34 mouse cellular contexts compared by ENCODE assay signal in genomic region chr16:93667976-93668375, GRCm38 (mm10). TPM values are rescaled to one million over a fixed set of nuclear protein-coding genes. Genes with fewer than 3 reads are reported as not detected.
"Had no signal": no experiment of that assay in that cellular context is flagged by ENCODE, and none has a peak within 500 bp of the region (broad histone marks: within the 10 kb centered on the region; RNA-seq: fewer than 3 reads in every experiment).

No protein-coding gene starts in this region.

- H3K9ac ChIP-seq: embryonic facial prominence, embryonic 12.5 days; embryonic facial prominence, embryonic 13.5 days; embryonic facial prominence, embryonic 15.5 days; forebrain, embryonic 12.5 days; forebrain, embryonic 13.5 days; forebrain, embryonic 15.5 days; forebrain, postnatal 0 days had no signal

- H3K36me3 ChIP-seq: embryonic facial prominence, embryonic 10.5 days; embryonic facial prominence, embryonic 12.5 days; embryonic facial prominence, embryonic 13.5 days; embryonic facial prominence, embryonic 15.5 days; forebrain, embryonic 10.5 days; forebrain, embryonic 12.5 days; forebrain, embryonic 15.5 days had no signal

- DNase-seq: cerebellum, adult 8-10 months; cerebellum, adult 9-10 months; cerebellum, adult 9-11 months; cerebellum, postnatal 10 days; cerebellum, postnatal 14 days; cerebellum, postnatal 25 days; cerebellum, postnatal 36 days; embryo, embryonic 11 days; forebrain, postnatal 0 days; gastrocnemius, adult 2 months; gastrocnemius, postnatal 10 days; gastrocnemius, postnatal 14 days; gastrocnemius, postnatal 25 days; gastrocnemius, postnatal 36 days; heart, adult 11 months; heart, adult 18-20 months; heart, adult 2 months had no signal

- H3K27ac ChIP-seq: embryonic facial prominence, embryonic 10.5 days; embryonic facial prominence, embryonic 12.5 days; embryonic facial prominence, embryonic 13.5 days; embryonic facial prominence, embryonic 15.5 days; forebrain, embryonic 10.5 days; forebrain, embryonic 12.5 days; forebrain, embryonic 13.5 days; forebrain, embryonic 15.5 days; gastrocnemius, adult 2 months; heart, adult 2 months had no signal

- H3K4me2 ChIP-seq: embryonic facial prominence, embryonic 12.5 days; embryonic facial prominence, embryonic 13.5 days; embryonic facial prominence, embryonic 15.5 days; forebrain, embryonic 12.5 days; forebrain, embryonic 13.5 days; forebrain, embryonic 15.5 days had no signal

- H3K27me3 ChIP-seq: embryonic facial prominence, embryonic 12.5 days; embryonic facial prominence, embryonic 13.5 days; embryonic facial prominence, embryonic 15.5 days; forebrain, embryonic 12.5 days; forebrain, embryonic 13.5 days; forebrain, embryonic 15.5 days had no signal

- H3K4me1 ChIP-seq: embryonic facial prominence, embryonic 10.5 days; embryonic facial prominence, embryonic 12.5 days; embryonic facial prominence, embryonic 13.5 days; embryonic facial prominence, embryonic 15.5 days; forebrain, embryonic 10.5 days; forebrain, embryonic 12.5 days; forebrain, embryonic 13.5 days; forebrain, embryonic 15.5 days had no signal

- H3K4me3 ChIP-seq: embryonic facial prominence, embryonic 10.5 days; embryonic facial prominence, embryonic 12.5 days; embryonic facial prominence, embryonic 13.5 days; embryonic facial prominence, embryonic 15.5 days; erythroblast, embryonic 14.5 days; forebrain, embryonic 10.5 days; forebrain, embryonic 12.5 days; forebrain, embryonic 13.5 days; forebrain, embryonic 15.5 days; gastrocnemius, adult 2 months; heart, adult 2 months had no signal

- ATAC-seq: forebrain, embryonic 13.5 days; forebrain, embryonic 14.5 days; forebrain, embryonic 15.5 days; forebrain, embryonic 16.5 days; forebrain, postnatal 0 days had no signal

RNA-seq across cellular contexts. Expression of gene Cbr3, which starts 15.0 kb away (rescaled TPM):
- total RNA-seq: common myeloid progenitor, adult 5-6 weeks had no signal
- polyA plus RNA-seq: erythroblast, embryonic 14.5 days; forebrain, embryonic 13.5 days had no signal

RNA-seq across cellular contexts. Expression of gene Gm5678, which starts 40.1 kb away (rescaled TPM):
- total RNA-seq: common myeloid progenitor, adult 5-6 weeks; forebrain, postnatal 0 days; granulocyte monocyte progenitor cell, adult 5-6 weeks had no signal
- polyA plus RNA-seq: embryonic facial prominence, embryonic 10.5 days; embryonic facial prominence, embryonic 11.5 days; embryonic facial prominence, embryonic 12.5 days; embryonic facial prominence, embryonic 13.5 days; embryonic facial prominence, embryonic 14.5 days; embryonic facial prominence, embryonic 15.5 days; erythroblast, embryonic 14.5 days; forebrain, embryonic 10.5 days; forebrain, embryonic 11.5 days; forebrain, embryonic 12.5 days; forebrain, embryonic 13.5 days; forebrain, embryonic 14.5 days; forebrain, embryonic 15.5 days; forebrain, embryonic 16.5 days; forebrain, postnatal 0 days; gonadal fat pad, adult 2 months; heart, adult 2 months had no signal
